ENCODE assay signal across 14 mouse cellular contexts in the genomic region with DNA sequence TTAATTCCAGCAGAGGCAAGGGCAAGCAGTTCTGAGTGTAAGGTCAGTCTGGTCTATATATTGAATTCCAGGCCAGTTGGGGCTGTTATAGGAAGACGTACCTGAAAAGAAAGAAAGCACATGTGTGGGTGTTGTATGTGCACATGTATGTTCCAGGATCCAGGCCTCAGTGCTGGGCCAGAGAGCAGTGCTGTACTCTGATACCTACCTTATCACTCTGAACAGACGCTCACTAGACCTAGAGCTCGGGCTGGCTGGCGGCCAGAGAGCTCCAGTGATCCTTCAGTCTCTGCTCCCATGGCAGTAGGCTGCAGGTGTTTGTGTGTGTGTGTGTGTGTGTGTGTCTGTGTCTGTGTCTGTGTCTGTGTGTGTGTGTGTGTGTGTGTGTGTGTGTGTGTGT. TPM values are rescaled to one million over a fixed set of nuclear protein-coding genes. Genes with fewer than 3 reads are reported as not detected.
A peak's percentile ranks its signal among the peaks of the same experiment; 100 is the strongest.
DNase-seq lines count a peak whose midpoint lies in the region; ATAC-seq and TF ChIP-seq lines count a peak whose summit lies in the region.
"Had no signal": no experiment of that assay in that cellular context is flagged by ENCODE, and none has a peak within 500 bp of the region (broad histone marks: within the 10 kb centered on the region; RNA-seq: fewer than 3 reads in every experiment).

No protein-coding gene starts in this region.

- no peak overlapping the region for H3K9ac ChIP-seq in heart, embryonic 11.5 days (ENCODE audit: low read depth, low read length)
- H3K9ac ChIP-seq in heart, postnatal 0 days (replicated peaks; ENCODE audit: low read depth, low read length) = no peak overlapping the region
- H3K9ac ChIP-seq in liver, postnatal 0 days (replicated peaks) = no peak overlapping the region
- H3K9ac ChIP-seq: forebrain, embryonic 13.5 days had no signal

- 0 out of 2 replicates have a peak, but pooled peaks have one; percentile 66 for ATAC-seq in heart, embryonic 11.5 days (replicated peaks; ENCODE audit: insufficient number of reproducible peaks, low FRiP score, low TSS enrichment)
- peak; percentile 71 for ATAC-seq in heart, postnatal 0 days (ENCODE audit: insufficient read depth, low read depth)
- peak; percentile 99 for ATAC-seq in liver, postnatal 0 days
- ATAC-seq: forebrain, embryonic 13.5 days; midbrain, embryonic 16.5 days had no signal

- intact Hi-C loops in heart, postnatal 25 days (cut with DNase I) = no loop called here
- intact Hi-C loops in left cerebral cortex, postnatal 14 days (cut with DNase I) = no loop called here

- peaks cover 78% of the 10 kb centered on the region for H3K36me3 ChIP-seq in heart, embryonic 11.5 days (ENCODE audit: control insufficient read depth, insufficient read depth, low read length)
- H3K36me3 ChIP-seq in heart, postnatal 0 days (replicated peaks; ENCODE audit: control insufficient read depth, insufficient read depth, low read length) = peaks cover 95% of the 10 kb centered on the region
- peaks cover 89% of the 10 kb centered on the region for H3K36me3 ChIP-seq in liver, postnatal 0 days (replicated peaks; ENCODE audit: insufficient read depth, low read length)

- peaks cover 12% of the 10 kb centered on the region for H3K4me1 ChIP-seq in heart, embryonic 11.5 days (ENCODE audit: control insufficient read depth, insufficient read depth, low read length)
- H3K4me1 ChIP-seq in heart, postnatal 0 days (ENCODE audit: control insufficient read depth, insufficient read depth) = peaks cover 10% of the 10 kb centered on the region
- peaks cover 9% of the 10 kb centered on the region for H3K4me1 ChIP-seq in liver, postnatal 0 days (ENCODE audit: insufficient read depth)

- WGBS in heart, embryonic 11.5 days (ENCODE audit: insufficient replicate concordance) = 52% methylated on average over 4 of the region's 4 CpGs
- WGBS in heart, postnatal 0 days = 37% methylated on average over 4 of the region's 4 CpGs
- WGBS in liver, postnatal 0 days (ENCODE audit: insufficient replicate concordance) = 44% methylated on average over 4 of the region's 4 CpGs

- no peak for TF ChIP-seq CTCF in heart, postnatal 0 days (IDR thresholded peaks at IDR 0.05; ENCODE audit: low read depth)
- TF ChIP-seq CTCF in liver, postnatal 0 days (IDR thresholded peaks at IDR 0.05; ENCODE audit: low read depth) = no peak

- no peaks in the 10 kb centered on the region for H3K9me3 ChIP-seq in heart, embryonic 11.5 days (replicated peaks; ENCODE audit: control insufficient read depth, low read length)
- H3K9me3 ChIP-seq in heart, postnatal 0 days (replicated peaks; ENCODE audit: control insufficient read depth, low read length) = no peaks in the 10 kb centered on the region
- H3K9me3 ChIP-seq in liver, postnatal 0 days (ENCODE audit: low read length) = no peaks in the 10 kb centered on the region
- H3K9me3 ChIP-seq: forebrain, embryonic 13.5 days had no signal

- no peak overlapping the region for H3K27ac ChIP-seq in heart, embryonic 11.5 days (ENCODE audit: low read depth, low read length)
- peak overlapping the region; percentile 19; the same call in 1 of the 2 replicates for H3K27ac ChIP-seq in heart, postnatal 0 days (ENCODE audit: low read depth)
- H3K27ac ChIP-seq in liver, postnatal 0 days (ENCODE audit: low read depth) = peak overlapping the region; percentile 55; the same call in 1 of the 2 replicates
- H3K27ac ChIP-seq: forebrain, embryonic 13.5 days had no signal

- no peak overlapping the region for H3K4me3 ChIP-seq in heart, embryonic 11.5 days (ENCODE audit: low read depth, low read length)
- no peak overlapping the region for H3K4me3 ChIP-seq in heart, postnatal 0 days (ENCODE audit: low read depth, low read length)
- H3K4me3 ChIP-seq in liver, postnatal 0 days (ENCODE audit: low read depth, low read length) = no peak overlapping the region
- H3K4me3 ChIP-seq: forebrain, embryonic 13.5 days had no signal

- no peak overlapping the region; the same call in 1 of the 2 replicates for H3K4me2 ChIP-seq in heart, embryonic 11.5 days
- no peak overlapping the region for H3K4me2 ChIP-seq in heart, postnatal 0 days (ENCODE audit: low read depth, low read length)
- peak overlapping the region; percentile 39; the same call in 1 of the 2 replicates for H3K4me2 ChIP-seq in liver, postnatal 0 days (ENCODE audit: low read depth, low read length)
- H3K4me2 ChIP-seq: forebrain, embryonic 13.5 days had no signal

- no peak for DNase-seq in heart, postnatal 25 days (ENCODE audit: low spot score)
- DNase-seq in MEL-GATA-1-ER (ENCODE audit: extremely low read depth, low read depth) = peak; percentile 83
- DNase-seq in heart, postnatal 0 days (ENCODE audit: low spot score) = no peak
- peak; percentile 83 for DNase-seq in liver, postnatal 0 days
- no peak for DNase-seq in thymus, postnatal 36 days
- no peak for DNase-seq in urinary bladder, postnatal 14 days (ENCODE audit: low spot score)
- DNase-seq in left cerebral cortex, postnatal 14 days (ENCODE audit: low spot score in 2 of 2) = no peak
- DNase-seq: cerebellum, adult 9-10 months; kidney, postnatal 14 days; lung, adult 2 months had no signal

- no peaks in the 10 kb centered on the region for H3K27me3 ChIP-seq in heart, embryonic 11.5 days (ENCODE audit: control insufficient read depth, insufficient read depth, low read length)
- no peaks in the 10 kb centered on the region for H3K27me3 ChIP-seq in heart, postnatal 0 days (ENCODE audit: control insufficient read depth, insufficient read depth, low read length)
- no peaks in the 10 kb centered on the region for H3K27me3 ChIP-seq in liver, postnatal 0 days (ENCODE audit: insufficient read depth, low read length)
- H3K27me3 ChIP-seq: forebrain, embryonic 13.5 days had no signal

- TF ChIP-seq EP300 in heart, postnatal 0 days (IDR thresholded peaks at IDR 0.05; ENCODE audit: low read depth) = no peak
- peak; percentile 94 for TF ChIP-seq EP300 in liver, postnatal 0 days (IDR thresholded peaks at IDR 0.05; ENCODE audit: low read depth)

RNA-seq across cellular contexts. Expression of gene Chd4, which starts 8.4 kb away (rescaled TPM):
- 64.4 and 67.8 TPM in 2 replicates for polyA plus RNA-seq in heart, embryonic 11.5 days (2014; fragmentation: Nextera tagmentation; extraction: Ambion mirVana)
- 100 to 1,000 TPM; 111 to 116 TPM for total RNA-seq in heart, postnatal 25 days (2021)
- total RNA-seq in heart, postnatal 0 days (2014; rRNA removed; ENCODE audit: low replicate concordance) = 82.2 and 98.0 TPM in 2 replicates
- 55.5 and 58.1 TPM in 2 replicates for polyA plus RNA-seq in heart, postnatal 0 days (2015; fragmentation: Nextera tagmentation; extraction: Ambion mirVana)
- polyA plus RNA-seq in liver, postnatal 0 days (2015; fragmentation: Nextera tagmentation; extraction: Ambion mirVana) = 20.0 and 24.5 TPM in 2 replicates
- 100 to 1,000 TPM; 157 TPM for total RNA-seq in left cerebral cortex, postnatal 14 days (2021)

RNA-seq across cellular contexts. Expression of gene Nop2, which starts 27.5 kb away (rescaled TPM):
- 50.7 and 52.9 TPM in 2 replicates for polyA plus RNA-seq in heart, embryonic 11.5 days (2014; fragmentation: Nextera tagmentation; extraction: Ambion mirVana)
- total RNA-seq in heart, postnatal 25 days (2021) = 10 to 100 TPM; 19.4 to 20.0 TPM
- 21.4 and 22.9 TPM in 2 replicates for total RNA-seq in heart, postnatal 0 days (2014; rRNA removed; ENCODE audit: low replicate concordance)
- polyA plus RNA-seq in heart, postnatal 0 days (2015; fragmentation: Nextera tagmentation; extraction: Ambion mirVana) = 20.6 and 25.3 TPM in 2 replicates
- 23.2 and 24.8 TPM in 2 replicates for polyA plus RNA-seq in liver, postnatal 0 days (2015; fragmentation: Nextera tagmentation; extraction: Ambion mirVana)
- total RNA-seq in left cerebral cortex, postnatal 14 days (2021) = 10 to 100 TPM; 28.8 to 32.3 TPM

RNA-seq across cellular contexts. Expression of gene Lpar5, which starts 36.5 kb away (rescaled TPM):
- 0.27 TPM in 1 of 2 replicates, not detected in the other for polyA plus RNA-seq in heart, embryonic 11.5 days (2014; fragmentation: Nextera tagmentation; extraction: Ambion mirVana)
- not detected for total RNA-seq in heart, postnatal 25 days (2021)
- total RNA-seq in heart, postnatal 0 days (2014; rRNA removed; ENCODE audit: low replicate concordance) = not detected in 2 replicates
- 0.12 TPM in 1 of 2 replicates, not detected in the other for polyA plus RNA-seq in heart, postnatal 0 days (2015; fragmentation: Nextera tagmentation; extraction: Ambion mirVana)
- 0.57 and 0.85 TPM in 2 replicates for polyA plus RNA-seq in liver, postnatal 0 days (2015; fragmentation: Nextera tagmentation; extraction: Ambion mirVana)
- under 1 TPM; 0.40 to 0.66 TPM for total RNA-seq in left cerebral cortex, postnatal 14 days (2021)
- total RNA-seq: gastrocnemius, adult 18-20 months had no signal

RNA-seq across cellular contexts. Expression of gene Iffo1, which starts 40.8 kb away (rescaled TPM):
- 6.7 and 11.0 TPM in 2 replicates for polyA plus RNA-seq in heart, embryonic 11.5 days (2014; fragmentation: Nextera tagmentation; extraction: Ambion mirVana)
- total RNA-seq in heart, postnatal 25 days (2021) = 10 to 100 TPM in 1 of 2 experiments, 1 to 10 TPM in 1; 7.1 to 12.0 TPM
- 10.6 and 41.9 TPM in 2 replicates for total RNA-seq in heart, postnatal 0 days (2014; rRNA removed; ENCODE audit: low replicate concordance)
- polyA plus RNA-seq in heart, postnatal 0 days (2015; fragmentation: Nextera tagmentation; extraction: Ambion mirVana) = 10.5 and 12.3 TPM in 2 replicates
- 4.2 and 4.8 TPM in 2 replicates for polyA plus RNA-seq in liver, postnatal 0 days (2015; fragmentation: Nextera tagmentation; extraction: Ambion mirVana)
- total RNA-seq in left cerebral cortex, postnatal 14 days (2021) = 10 to 100 TPM; 51.9 to 57.4 TPM

RNA-seq across cellular contexts. Expression of gene Acrbp, which starts 54.7 kb away (rescaled TPM):
- 8.3 TPM in 2 replicates for polyA plus RNA-seq in heart, embryonic 11.5 days (2014; fragmentation: Nextera tagmentation; extraction: Ambion mirVana)
- total RNA-seq in heart, postnatal 25 days (2021) = 1 to 10 TPM; 2.5 to 4.1 TPM
- 2.6 and 6.0 TPM in 2 replicates for total RNA-seq in heart, postnatal 0 days (2014; rRNA removed; ENCODE audit: low replicate concordance)
- polyA plus RNA-seq in heart, postnatal 0 days (2015; fragmentation: Nextera tagmentation; extraction: Ambion mirVana) = 2.2 and 2.7 TPM in 2 replicates
- polyA plus RNA-seq in liver, postnatal 0 days (2015; fragmentation: Nextera tagmentation; extraction: Ambion mirVana) = 1.3 and 2.0 TPM in 2 replicates
- 1 to 10 TPM; 5.7 to 9.0 TPM for total RNA-seq in left cerebral cortex, postnatal 14 days (2021)

Comparison
In these comparisons a context has a peak if more than half of its experiments do, and no peak if none do; other contexts are left out.
1. DNase-seq: peak in MEL-GATA-1-ER (single experiment) and liver, postnatal 0 days (single experiment); none in heart, postnatal 25 days (single experiment), heart, postnatal 0 days (single experiment), thymus, postnatal 36 days (0 of 2), urinary bladder, postnatal 14 days (single experiment) and left cerebral cortex, postnatal 14 days (0 of 2).
2. Peak in every context shown above with its lines, with median percentiles within 50 percentile points of each other: ATAC-seq.